Mouse (Mus musculus) midbrain, embryonic 15.5 days (tissue): ENCODE results near the gene Ggta1. TPM values are rescaled to one million over a fixed set of nuclear protein-coding genes. Genes with fewer than 3 reads are reported as not detected.

Source experiments
- ATAC-seq: fragments of 200-750 bp; cut with Nextera tagmentation; replicated peaks from 2 replicates; pipeline ENCODE4 v1.8.0; 2017; ENCODE audit warnings: moderate TSS enrichment
- H3K27ac ChIP-seq: fragments of 300-500 bp; sonication (generic); 2 replicates; pipeline ENCODE4 v1.5.1; 2015; ENCODE audit warnings: mild to moderate bottlenecking, inconsistent platforms
- H3K27me3 ChIP-seq: fragments of 300-500 bp; sonication (generic); replicated peaks from 2 replicates; pipeline ENCODE4 v1.6.1; 2015; ENCODE audit warnings: inconsistent platforms
- H3K36me3 ChIP-seq: fragments of 300-500 bp; sonication (generic); replicated peaks from 2 replicates; pipeline ENCODE4 v1.6.1; 2015; ENCODE audit warnings: inconsistent platforms
- H3K4me1 ChIP-seq: fragments of 300-500 bp; sonication (generic); 2 replicates; pipeline ENCODE4 v1.6.1; 2015; ENCODE audit warnings: inconsistent platforms
- H3K4me2 ChIP-seq: fragments of 300-500 bp; sonication (generic); 2 replicates; pipeline ENCODE4 v1.6.1; 2015; ENCODE audit warnings: inconsistent platforms, mild to moderate bottlenecking, moderate library complexity
- H3K4me3 ChIP-seq: fragments of 300-500 bp; sonication (generic); 2 replicates; pipeline ENCODE4 v1.5.1; 2015; ENCODE audit warnings: mild to moderate bottlenecking, inconsistent platforms
- H3K9ac ChIP-seq: fragments of 300-500 bp; sonication (generic); 2 replicates; pipeline ENCODE4 v1.6.1; 2015; ENCODE audit warnings: mild to moderate bottlenecking, inconsistent platforms
- H3K9me3 ChIP-seq: fragments of 300-500 bp; sonication (generic); 2 replicates; pipeline ENCODE4 v1.6.1; 2016; ENCODE audit warnings: inconsistent platforms
- WGBS: fragments of 180-500 bp; shearing (Covaris S2); methylation state at CpG from one replicate; pipeline ENCODE4 v1.1.7; 2015; ENCODE audit warnings: mixed read lengths; 5-methylcytosine and 5-hydroxymethylcytosine counted together
- polyA plus RNA-seq: library from polyadenylated mRNA; unstranded; fragments of >200 nt; fragmentation: Nextera tagmentation; extraction: Ambion mirVana; gene quantifications from 2 replicates; pipeline ENCODE4 v1.2.1, GENCODE M21; 2015

The Ggta1 gene
- polyA plus RNA-seq, 1 experiment from 2014 or later: 6.3 TPM

DNA sequence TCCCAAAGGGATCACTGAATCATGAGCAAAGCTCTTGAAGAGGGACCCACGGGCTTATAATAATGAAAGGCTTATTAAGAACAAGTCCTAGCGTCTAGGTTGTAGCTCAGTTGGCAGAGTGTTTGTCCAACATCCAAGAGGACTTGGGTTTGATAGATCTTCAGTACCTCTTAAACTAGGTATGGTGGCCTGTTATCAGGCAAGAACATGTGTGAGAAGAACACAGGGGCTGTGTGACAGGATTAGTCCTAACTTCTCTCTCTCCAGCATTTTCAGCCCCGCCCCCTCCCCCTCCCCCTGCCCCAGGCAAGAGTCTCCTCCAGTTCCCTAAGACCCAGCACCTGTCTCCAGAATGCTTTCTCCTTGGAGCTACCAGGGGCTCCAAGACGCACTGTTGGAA is 12.2 kb downstream of the Ggta1 start:
- WGBS: 77% methylated on average over 4 of the region's 4 CpGs
- Histone ChIP-seq H3K4me2 (no peak overlapping the region), H3K9me3 (no peaks in the 10 kb centered on the region), H3K4me1 (no peaks in the 10 kb centered on the region), H3K36me3 (no peaks in the 10 kb centered on the region), H3K27ac (no peak overlapping the region), H3K27me3 (no peaks in the 10 kb centered on the region), H3K9ac (no peak overlapping the region), H3K4me3 (no peak overlapping the region)
- no peak for ATAC-seq

DNA sequence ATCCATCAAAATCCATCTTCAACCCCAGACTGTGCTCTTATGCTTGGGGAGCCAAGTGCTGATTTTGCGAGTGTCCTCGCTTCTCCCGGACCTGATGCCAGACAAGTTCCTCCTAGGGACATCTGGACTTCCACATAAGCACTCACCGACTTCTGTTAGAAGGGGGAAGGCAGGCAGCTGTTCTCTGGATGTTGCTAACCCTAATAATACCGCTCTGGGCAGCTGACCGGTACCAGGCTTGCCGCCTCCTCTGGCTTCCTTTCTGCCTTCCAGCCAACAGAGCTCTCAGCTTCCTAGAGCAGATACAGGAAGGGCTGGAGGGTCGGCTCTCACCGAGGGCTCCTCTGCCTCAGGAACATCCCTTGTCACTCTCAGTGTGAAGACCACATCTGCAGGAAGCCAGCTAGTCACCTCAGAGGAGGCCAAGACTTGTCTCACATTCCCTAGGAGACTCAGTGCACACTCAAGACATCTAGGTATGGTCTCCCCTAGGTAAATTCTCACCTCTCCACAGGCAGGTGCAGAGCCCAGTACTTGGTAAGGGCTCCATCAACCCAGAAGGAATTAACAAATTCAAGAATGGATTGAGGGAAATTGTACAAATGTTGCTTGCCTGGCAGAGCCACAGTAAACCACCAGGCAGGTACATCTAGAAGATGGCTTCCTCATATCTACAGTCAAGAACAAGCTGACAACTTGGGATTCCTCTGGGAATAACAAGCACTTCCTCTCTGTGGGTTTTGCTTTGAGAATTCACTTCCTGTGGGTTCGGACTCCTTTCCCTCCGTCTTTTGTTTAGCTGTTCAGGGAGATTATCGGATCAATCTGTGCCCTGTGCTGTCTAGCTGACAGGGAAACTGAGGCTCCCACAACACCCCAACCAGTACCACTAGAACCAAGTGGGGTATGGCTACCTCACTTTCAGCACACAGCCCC is 13.1 kb downstream of the Ggta1 start:
- no peak overlapping the region for H3K27ac ChIP-seq
- H3K9me3 ChIP-seq: no peaks in the 10 kb centered on the region
- no peaks in the 10 kb centered on the region for H3K4me1 ChIP-seq
- no peak for ATAC-seq
- no peak overlapping the region for H3K9ac ChIP-seq
- no peak overlapping the region for H3K4me2 ChIP-seq
- no peak overlapping the region for H3K4me3 ChIP-seq
- 83% methylated on average over 12 of the region's 12 CpGs for WGBS
- H3K36me3 ChIP-seq: no peaks in the 10 kb centered on the region
- H3K27me3 ChIP-seq: no peaks in the 10 kb centered on the region

DNA sequence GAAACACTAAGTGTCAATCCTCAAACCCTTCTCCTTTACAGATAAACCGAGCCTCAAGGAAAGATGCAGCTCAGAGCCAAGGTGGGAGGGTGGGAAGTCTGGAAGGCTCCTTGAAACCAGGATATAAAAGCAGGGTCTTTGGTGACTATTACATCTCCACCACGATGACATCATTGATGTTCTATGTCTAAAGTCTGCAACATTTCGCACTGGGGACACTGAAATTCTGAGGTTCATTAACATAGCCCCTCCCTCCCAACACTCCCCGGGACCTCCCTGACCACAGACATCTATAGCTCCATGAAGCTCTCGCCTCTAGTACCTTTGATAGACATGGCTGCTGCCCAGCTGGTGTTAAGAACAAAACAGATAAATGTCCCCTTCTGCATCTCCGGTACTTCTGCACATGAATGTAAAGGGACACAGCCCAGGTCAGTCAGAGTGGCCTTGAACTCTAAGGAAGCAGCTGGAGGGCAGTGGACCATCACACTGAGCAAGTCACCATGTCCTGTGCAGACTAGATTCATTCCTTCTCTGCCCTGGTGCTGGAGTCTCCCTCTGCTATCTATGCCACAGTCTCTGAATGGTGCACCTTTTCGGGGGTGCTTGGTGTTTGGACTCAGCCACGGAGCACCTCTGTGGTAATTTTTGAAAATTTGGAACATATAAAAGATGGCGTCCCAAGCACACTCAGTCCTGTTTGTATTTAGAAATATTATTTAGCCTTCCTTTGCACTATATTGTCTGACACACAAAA is 13.9 kb downstream of the Ggta1 start:
- Histone ChIP-seq H3K4me1 (no peaks in the 10 kb centered on the region), H3K27me3 (no peaks in the 10 kb centered on the region)
- WGBS: 84% methylated on average over 9 of the region's 9 CpGs

DNA sequence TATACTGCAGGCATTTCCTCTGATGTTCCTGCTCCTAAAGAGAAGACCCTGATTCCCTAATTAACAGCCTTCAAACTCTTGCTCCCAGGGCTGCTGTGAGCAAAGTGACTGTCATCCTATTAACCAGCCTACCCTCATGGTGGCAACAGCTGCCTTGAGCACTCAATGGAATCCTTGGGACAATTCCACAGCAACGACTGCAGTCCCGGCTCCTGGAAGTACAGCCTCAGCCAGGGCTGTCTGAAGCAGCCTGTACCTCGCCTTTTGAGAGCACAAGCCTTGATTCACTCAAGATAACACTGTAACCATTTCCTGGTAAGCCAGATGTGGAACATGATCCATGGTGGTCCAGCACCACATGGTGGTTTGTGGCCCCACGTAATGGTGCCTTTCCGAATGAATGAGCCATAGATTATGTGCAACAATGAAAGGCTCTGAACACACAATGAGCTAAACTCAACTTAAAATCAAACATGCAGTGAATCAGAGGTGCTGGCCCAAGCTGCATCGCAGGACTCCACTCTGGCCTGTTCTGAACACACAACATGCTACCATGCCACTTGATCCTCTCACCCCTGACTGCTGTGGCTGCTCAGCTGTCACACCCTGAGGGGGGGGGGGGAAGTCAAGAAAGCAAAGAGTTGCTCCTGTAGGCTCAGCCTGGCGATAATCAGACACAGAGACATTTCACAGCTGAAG is 14.7 kb downstream of the Ggta1 start:
- Histone ChIP-seq H3K27ac (no peak overlapping the region), H3K4me3 (no peak overlapping the region), H3K4me1 (no peaks in the 10 kb centered on the region), H3K4me2 (no peak overlapping the region), H3K36me3 (no peaks in the 10 kb centered on the region), H3K27me3 (no peaks in the 10 kb centered on the region), H3K9me3 (no peaks in the 10 kb centered on the region), H3K9ac (no peak overlapping the region)
- 57% methylated on average over 7 of the region's 7 CpGs for WGBS
- 0 out of 2 replicates have a peak, but pooled peaks have one; percentile 39 for ATAC-seq

More for the DNA sequence above, 13.9 kb downstream of the Ggta1 start:
- Histone ChIP-seq H3K4me3 (no peak overlapping the region), H3K36me3 (no peaks in the 10 kb centered on the region), H3K9ac (no peak overlapping the region), H3K27ac (no peak overlapping the region), H3K9me3 (no peaks in the 10 kb centered on the region), H3K4me2 (no peak overlapping the region)
- ATAC-seq: no peak

DNA sequence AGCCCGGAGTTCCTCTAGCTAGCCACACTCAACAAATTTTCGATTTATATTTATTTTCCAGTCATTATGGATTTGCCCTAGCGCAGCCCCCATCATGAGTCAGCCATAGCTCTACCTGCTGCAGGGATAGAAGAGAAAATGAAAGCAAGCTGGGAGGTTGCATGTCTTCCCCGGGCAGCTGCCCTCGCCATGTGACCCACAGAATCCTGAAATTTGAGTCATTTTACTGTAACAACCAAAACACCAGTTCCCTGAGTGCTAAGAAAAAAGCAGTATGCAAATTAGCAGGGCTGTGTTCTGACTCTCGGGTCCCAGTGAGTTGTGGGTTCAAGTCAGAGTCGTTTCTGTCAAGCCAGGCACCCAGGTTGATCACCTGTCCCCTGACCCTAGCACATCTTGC is 15.6 kb downstream of the Ggta1 start:
- Histone ChIP-seq H3K27ac (no peak overlapping the region), H3K36me3 (no peaks in the 10 kb centered on the region), H3K9me3 (no peaks in the 10 kb centered on the region), H3K27me3 (no peaks in the 10 kb centered on the region), H3K4me2 (no peak overlapping the region), H3K4me1 (no peaks in the 10 kb centered on the region), H3K4me3 (no peak overlapping the region), H3K9ac (no peak overlapping the region)
- WGBS: 86% methylated on average over 7 of the region's 7 CpGs
- ATAC-seq: no peak

DNA sequence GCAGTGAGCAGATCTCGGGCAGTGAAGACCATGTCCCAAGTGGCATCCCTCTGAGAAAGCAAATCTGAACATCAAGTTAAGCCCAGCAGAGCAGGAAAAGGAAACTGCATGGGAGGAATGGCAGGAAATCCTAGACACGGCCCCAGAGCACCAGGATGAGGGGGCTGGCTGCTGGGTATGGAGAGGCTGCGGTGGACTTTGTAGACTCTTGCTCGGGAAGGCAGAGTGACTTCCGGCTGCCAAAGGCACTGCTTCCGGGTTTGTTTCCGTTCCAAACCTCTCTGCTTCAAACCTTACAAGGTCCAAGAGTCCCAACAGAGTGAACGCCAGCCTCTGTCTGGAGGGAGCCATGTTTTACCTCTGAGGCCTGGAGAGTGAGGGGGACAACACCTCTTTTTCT is 16.2 kb downstream of the Ggta1 start:
- WGBS: 88% methylated on average over 8 of the region's 8 CpGs
- Histone ChIP-seq H3K9me3 (no peaks in the 10 kb centered on the region), H3K4me3 (no peak overlapping the region), H3K4me2 (no peak overlapping the region), H3K36me3 (no peaks in the 10 kb centered on the region), H3K27me3 (no peaks in the 10 kb centered on the region), H3K9ac (no peak overlapping the region), H3K4me1 (no peaks in the 10 kb centered on the region), H3K27ac (no peak overlapping the region)
- no peak for ATAC-seq

DNA sequence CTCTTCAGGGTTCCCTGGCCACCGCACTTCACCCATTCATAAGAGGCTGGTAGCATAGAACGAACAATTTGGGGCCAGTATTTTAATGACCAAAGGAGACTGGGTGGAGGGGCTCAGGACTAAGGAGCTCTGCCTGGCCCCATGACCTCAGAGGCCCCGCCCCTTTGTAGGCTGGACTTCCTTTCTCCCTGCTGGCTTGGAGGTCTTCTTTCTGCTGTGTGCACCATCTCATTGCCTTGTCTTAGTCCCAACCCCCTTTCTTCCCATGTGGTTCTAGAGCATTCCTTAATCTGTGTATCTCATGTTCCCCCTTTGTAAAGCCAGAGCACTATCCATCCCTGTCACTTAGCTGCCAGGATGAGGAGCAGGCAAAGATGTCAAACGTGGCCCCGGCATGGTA is 16.7 kb downstream of the Ggta1 start:
- no peak for ATAC-seq
- no peak overlapping the region for H3K4me2 ChIP-seq
- no peaks in the 10 kb centered on the region for H3K36me3 ChIP-seq
- H3K27ac ChIP-seq: no peak overlapping the region
- no peaks in the 10 kb centered on the region for H3K9me3 ChIP-seq
- H3K9ac ChIP-seq: no peak overlapping the region
- WGBS: 85% methylated on average over 5 of the region's 5 CpGs
- no peak overlapping the region for H3K4me3 ChIP-seq
- H3K27me3 ChIP-seq: no peaks in the 10 kb centered on the region
- no peaks in the 10 kb centered on the region for H3K4me1 ChIP-seq

DNA sequence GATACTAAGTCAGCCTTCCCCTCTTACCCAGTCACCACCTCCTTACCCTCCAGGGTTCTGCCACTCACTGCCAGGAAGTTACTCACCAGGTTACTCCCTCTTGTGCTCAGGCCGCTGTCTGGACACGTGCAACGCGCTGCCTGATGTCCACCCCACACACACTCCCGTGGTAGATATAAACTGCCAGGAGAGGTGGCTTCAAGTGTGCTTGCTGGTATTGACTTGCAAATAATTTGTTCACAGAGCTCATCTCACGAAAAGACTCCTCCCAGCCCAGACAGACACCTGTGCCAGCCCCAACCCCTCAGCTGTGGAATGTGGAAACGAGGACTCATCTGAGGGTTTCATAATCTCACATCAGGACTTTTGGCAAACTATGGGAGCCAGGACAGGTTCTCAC is 17.4 kb downstream of the Ggta1 start:
- H3K4me3 ChIP-seq: no peak overlapping the region
- ATAC-seq: no peak
- no peak overlapping the region for H3K4me2 ChIP-seq
- no peaks in the 10 kb centered on the region for H3K9me3 ChIP-seq
- 83% methylated on average over 7 of the region's 7 CpGs for WGBS
- no peak overlapping the region for H3K27ac ChIP-seq
- no peaks in the 10 kb centered on the region for H3K36me3 ChIP-seq
- no peak overlapping the region for H3K9ac ChIP-seq
- H3K4me1 ChIP-seq: no peaks in the 10 kb centered on the region
- no peaks in the 10 kb centered on the region for H3K27me3 ChIP-seq

DNA sequence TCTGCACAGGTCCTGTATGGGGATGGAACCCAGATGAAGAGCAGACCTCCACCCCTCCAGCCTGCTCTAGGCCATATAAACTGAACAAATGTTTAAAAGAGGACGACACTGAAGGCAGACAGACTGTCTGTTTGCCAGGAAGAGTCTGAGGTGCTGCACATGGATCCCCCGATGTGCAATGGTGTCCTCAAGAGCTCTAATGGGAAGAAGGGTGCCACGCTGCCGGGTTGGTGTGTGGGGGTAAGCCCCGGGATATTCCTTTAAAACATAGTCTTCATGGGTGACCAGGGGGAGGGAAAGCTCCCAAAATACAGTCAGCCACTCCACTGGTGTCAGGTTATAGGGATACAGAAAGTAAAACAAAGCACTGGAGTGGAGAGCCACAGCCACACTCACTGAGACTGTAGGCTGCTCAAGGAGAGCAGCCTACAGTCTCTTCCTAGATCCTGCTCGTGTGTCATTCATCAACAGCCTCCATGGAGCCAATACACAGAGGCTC is 18.2 kb downstream of the Ggta1 start:
- Histone ChIP-seq H3K9ac (no peak overlapping the region), H3K36me3 (no peaks in the 10 kb centered on the region), H3K4me1 (no peaks in the 10 kb centered on the region), H3K27me3 (no peaks in the 10 kb centered on the region), H3K4me3 (no peak overlapping the region), H3K4me2 (no peak overlapping the region), H3K27ac (no peak overlapping the region), H3K9me3 (no peaks in the 10 kb centered on the region)
- ATAC-seq: no peak
- WGBS: 83% methylated on average over 6 of the region's 6 CpGs

DNA sequence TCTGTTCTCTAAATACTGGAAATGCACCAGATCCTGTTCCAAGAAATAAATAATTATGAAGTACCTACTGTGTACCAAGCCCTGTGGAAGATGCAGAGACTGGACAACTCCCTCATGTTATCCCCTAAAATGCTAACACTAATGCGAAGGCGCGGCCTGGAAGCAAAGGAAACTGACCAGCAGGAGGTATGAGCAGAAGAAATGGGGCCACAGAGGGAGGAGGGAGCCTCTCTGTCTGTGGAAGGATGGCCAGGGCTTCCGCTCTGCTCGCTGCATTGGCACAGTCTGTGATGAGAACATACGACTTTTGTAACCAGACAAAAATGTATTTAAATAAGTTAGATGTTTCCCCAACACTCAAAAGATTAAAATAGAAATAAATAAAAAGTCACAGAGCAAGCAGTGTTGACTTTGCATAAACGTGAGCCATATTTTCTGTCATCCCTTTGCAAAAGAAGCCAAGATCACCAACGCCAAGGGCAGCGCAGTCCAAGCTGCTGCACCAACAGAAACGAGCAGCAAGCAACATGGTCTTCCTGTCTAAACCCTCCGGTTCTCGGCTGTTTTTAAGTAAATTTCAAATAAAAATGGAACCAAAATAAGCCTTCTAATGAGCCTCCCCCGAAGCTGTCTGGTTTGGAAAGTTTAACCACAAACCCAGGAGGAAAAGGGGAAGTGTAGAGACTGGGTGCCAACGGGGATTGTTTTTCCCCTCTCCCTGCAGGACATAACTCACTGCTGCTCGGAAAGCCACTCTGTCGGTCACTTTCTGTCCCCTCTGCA is 18.9 kb downstream of the Ggta1 start:
- no peak overlapping the region for H3K27ac ChIP-seq
- H3K9ac ChIP-seq: no peak overlapping the region

DNA sequence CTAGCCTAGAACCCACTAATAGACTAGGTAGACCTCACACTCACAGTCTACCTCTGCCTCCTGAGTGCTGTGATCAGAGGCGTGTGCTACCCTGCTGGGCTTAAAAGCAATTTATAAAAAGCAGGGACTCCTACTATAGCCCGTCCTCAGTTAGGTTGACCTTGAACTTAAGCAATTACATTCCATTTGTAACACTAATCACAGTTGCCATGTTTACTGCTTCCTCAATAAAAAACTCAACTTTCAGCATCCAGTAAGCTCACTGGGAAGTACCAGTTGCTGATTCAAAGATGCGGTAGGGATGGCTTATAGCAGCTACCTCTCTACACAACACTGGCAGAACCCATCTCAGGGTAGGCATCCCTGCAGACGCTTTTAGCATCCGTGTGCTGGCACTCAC is 19.7 kb downstream of the Ggta1 start:
- Histone ChIP-seq H3K9ac (no peak overlapping the region), H3K9me3 (no peaks in the 10 kb centered on the region), H3K4me2 (no peak overlapping the region), H3K4me3 (no peak overlapping the region), H3K36me3 (no peaks in the 10 kb centered on the region), H3K27ac (no peak overlapping the region), H3K4me1 (no peaks in the 10 kb centered on the region), H3K27me3 (no peaks in the 10 kb centered on the region)
- ATAC-seq: no peak
- WGBS: 83% methylated on average over 5 of the region's 5 CpGs

More for the DNA sequence above, 18.9 kb downstream of the Ggta1 start:
- H3K4me1 ChIP-seq: no peaks in the 10 kb centered on the region
- no peak overlapping the region for H3K4me2 ChIP-seq
- H3K27me3 ChIP-seq: no peaks in the 10 kb centered on the region
- no peak for ATAC-seq
- H3K9me3 ChIP-seq: no peaks in the 10 kb centered on the region
- 70% methylated on average over 16 of the region's 16 CpGs for WGBS
- H3K4me3 ChIP-seq: no peak overlapping the region
- no peaks in the 10 kb centered on the region for H3K36me3 ChIP-seq
